Mouse (Mus musculus): ENCODE data around the gene Cmtm2b. TPM values are rescaled to one million over a fixed set of nuclear protein-coding genes. Genes with fewer than 3 reads are reported as not detected.

Cmtm2b gene
- total RNA-seq, 2 experiments from 2014 or later: not detected

Other genes with a start within 250 kb of the Cmtm2b start
- gene Cdh5, start 220.6 kb upstream of the Cmtm2b start, total RNA-seq (2021): 10 to 100 TPM; 41.8 to 51.9 TPM
- gene Bean1, start 151.8 kb upstream of the Cmtm2b start, total RNA-seq (2021): under 1 TPM; 0.27 to 0.31 TPM
- gene Tk2, start 73.7 kb upstream of the Cmtm2b start, total RNA-seq (2021): 1 to 10 TPM; 2.7 to 3.8 TPM
- 1 to 10 TPM; 1.7 to 2.9 TPM for gene Cklf, start 71.4 kb upstream of the Cmtm2b start, total RNA-seq (2021)
- gene Cmtm2a, start 29.0 kb upstream of the Cmtm2b start, total RNA-seq (2021): not detected
- gene Gm45711, start 12.1 kb upstream of the Cmtm2b start, total RNA-seq (2021): not detected
- not detected for gene Cmtm1, start 12.1 kb upstream of the Cmtm2b start, total RNA-seq (2021)
- gene Gm11020, start 663 bp upstream of the Cmtm2b start, total RNA-seq (2021): not detected
- gene Cmtm3, start 17.2 kb downstream of the Cmtm2b start, total RNA-seq (2021): 10 to 100 TPM in 1 of 2 experiments, 1 to 10 TPM in 1; 8.5 to 10.3 TPM
- 1 to 10 TPM; 3.7 to 4.1 TPM for gene Cmtm4, start 73.6 kb downstream of the Cmtm2b start, total RNA-seq (2021)
- 100 to 1,000 TPM in 1 of 2 experiments, 10 to 100 TPM in 1; 63.2 to 101 TPM for gene Dync1li2, start 120.8 kb downstream of the Cmtm2b start, total RNA-seq (2021)
- gene Terb1, start 187.7 kb downstream of the Cmtm2b start, total RNA-seq (2021): under 1 TPM in 1 of 2 experiments, not detected in 1; 0.10 TPM
- 10 to 100 TPM; 19.7 to 22.8 TPM for gene Nae1, start 212.4 kb downstream of the Cmtm2b start, total RNA-seq (2021)
- gene Car7, start 212.5 kb downstream of the Cmtm2b start, total RNA-seq (2021): 1 to 10 TPM; 1.0 to 1.2 TPM